Mouse (Mus musculus) lung, postnatal 0 days (tissue): ENCODE results near the gene Myo5a.

Experiments
- CTCF ChIP-seq: IDR thresholded peaks from 2 replicates; pipeline ENCODE4 v1.5.1; 2016; ENCODE audit warnings: antibody characterized with exemption, mild to moderate bottlenecking
- EP300 ChIP-seq: IDR thresholded peaks from 2 replicates; pipeline ENCODE4 v1.6.1; 2016; ENCODE audit warnings: antibody characterized with exemption, mild to moderate bottlenecking, control low read depth

DNA sequence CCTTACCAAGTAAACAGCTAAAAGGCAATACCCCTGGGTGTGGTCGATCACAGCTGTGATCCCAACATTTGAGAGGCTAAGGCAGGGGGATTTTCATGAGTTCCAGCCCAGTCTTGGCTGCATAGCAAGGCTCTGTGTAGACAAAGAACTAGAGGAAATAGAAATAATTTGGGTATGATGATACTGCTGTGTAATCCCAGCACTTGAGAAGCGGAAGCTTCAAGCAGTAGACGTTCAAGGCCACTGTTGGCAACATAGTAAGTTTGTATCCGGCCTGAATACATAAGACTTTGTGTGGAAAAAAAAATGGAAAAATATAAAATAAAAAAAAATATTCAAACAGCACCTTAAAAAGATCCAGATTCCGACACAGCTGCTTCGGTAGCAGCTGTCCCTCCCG is 48.3 kb upstream of the Myo5a start:
- TF ChIP-seq CTCF, result no peak
- no peak for TF ChIP-seq EP300
